Mouse (Mus musculus) ovary, adult 18-20 months (tissue): ENCODE measurements around the gene Srarp.

Experiments used
- DNase-seq: peaks from one replicate; pipeline ENCODE4 v3.0.0; 2022; ENCODE audit warnings: low spot score, mixed read lengths

Srarp gene

GRCm38 (mm10) chr4:141425484-141426479 lies 10.1 kb downstream of the Srarp start:
- DNase-seq, result no peak

DNA sequence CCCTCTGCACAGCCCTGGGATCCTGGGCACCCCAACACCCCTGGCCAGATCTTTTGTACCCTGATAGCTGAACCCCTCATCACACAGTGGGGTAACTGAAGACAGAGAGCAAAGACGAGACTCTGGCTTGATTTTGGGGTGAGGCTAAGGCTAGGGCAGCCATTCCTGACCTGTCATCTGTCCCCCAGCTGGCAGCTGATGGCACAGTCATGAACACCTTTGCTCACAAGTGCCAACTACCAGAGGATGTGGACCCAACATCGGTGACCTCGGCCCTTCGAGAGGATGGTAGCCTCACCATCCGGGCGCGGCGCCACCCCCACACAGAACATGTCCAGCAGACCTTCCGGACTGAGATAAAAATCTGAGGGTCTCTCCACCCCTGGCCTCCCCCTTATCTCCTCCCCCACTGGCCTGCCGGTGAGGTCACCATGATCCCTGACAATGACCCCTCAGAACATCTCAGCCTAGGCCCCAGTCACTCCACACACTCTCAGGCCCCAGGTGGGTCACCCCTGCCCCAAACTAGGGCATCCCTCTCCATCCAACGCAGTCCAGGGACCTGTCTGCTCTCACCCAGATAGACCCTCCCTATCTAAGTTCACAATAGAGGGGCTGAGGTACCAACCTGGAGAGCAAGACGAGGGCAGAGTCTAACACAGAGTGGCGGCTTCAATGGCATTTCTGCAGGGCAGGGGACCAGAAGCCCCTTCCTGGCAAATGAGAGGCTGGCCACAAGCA lies 12.0 kb downstream of the Srarp start:
- DNase-seq, result no peak

- DNase-seq, result no peak
Observed at GRCm38 (mm10) chr4:141423288-141423687, 12.6 kb downstream of the Srarp start.

DNA sequence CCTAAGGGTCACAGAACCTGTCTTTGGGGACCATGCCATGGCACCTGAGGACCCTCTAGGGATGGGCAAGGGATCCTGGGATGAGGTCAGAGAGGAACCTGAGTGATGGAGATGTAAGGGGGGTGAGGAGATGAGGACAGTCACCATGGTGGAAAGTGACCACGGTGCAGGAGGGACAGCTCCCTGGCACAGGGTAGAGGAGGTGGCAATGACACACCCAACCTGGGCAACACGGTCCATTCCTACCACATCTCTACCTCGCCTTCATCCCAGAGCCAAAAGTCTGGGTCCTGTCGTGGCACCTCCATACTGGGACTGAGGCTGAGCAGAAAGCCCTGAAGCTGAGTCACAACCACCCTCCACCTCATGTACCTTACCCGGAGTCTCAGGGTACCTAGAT lies 13.1 kb downstream of the Srarp start:
- no peak for DNase-seq

DNA sequence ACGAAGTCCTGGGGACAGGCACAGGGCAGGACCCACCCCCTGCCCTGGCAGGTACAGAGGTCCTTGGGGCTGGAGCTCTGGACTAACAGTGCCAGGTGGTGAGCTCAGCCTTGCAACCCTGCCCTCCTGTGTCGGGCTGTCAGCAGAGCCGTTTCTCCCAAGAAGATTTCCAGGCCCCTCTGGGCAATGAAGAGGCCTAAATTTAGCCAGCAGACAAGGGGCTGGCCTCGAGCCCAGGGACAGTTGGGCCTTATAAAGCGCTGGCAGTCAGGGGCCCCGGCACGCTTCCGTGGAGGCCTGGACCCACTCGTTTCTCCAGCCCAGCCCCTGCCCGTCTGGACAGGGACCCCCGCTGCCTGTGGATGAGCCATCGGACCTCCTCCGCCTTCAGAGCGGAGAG lies 14.5 kb downstream of the Srarp start:
- peak; percentile 36 for DNase-seq

GRCm38 (mm10) chr4:141420886-141421285 lies 15.0 kb downstream of the Srarp start:
- no peak for DNase-seq

DNA sequence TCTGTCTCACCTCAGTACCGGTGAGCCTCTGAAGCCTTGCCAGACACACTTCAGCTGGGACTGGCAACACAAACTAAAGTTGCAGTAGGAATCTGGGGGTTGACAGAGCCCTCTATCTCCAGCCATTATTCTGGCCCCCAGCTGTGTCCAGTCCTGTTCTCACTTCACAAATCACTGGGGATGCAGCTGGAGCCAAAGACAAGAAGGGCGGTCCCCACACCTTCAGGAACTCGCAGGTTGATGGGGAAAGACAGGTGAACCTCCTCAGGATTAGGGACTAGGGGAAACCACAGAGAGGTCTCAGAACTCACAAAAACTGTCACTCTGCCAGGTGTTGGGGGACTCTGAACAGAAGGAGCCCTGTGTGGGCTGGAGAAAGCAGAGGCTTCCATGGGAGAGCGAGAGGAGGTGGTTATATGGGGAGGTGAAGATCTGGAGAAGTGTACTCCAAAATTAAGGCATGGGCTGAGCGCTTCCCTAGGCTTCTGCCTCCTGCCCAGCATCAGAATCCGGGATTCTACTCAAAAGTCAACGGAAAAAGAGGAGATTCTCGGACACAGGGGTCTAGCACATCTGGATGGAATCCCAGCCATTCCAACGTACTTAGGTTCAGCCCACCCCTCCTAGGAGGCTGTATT lies 15.6 kb downstream of the Srarp start, which contains the start of gene Hspb7:
TSS of gene Hspb7 (plus strand) at position 588 of the 638 bp plus-strand sequence.
- no peak for DNase-seq

- no peak for DNase-seq
Observed at GRCm38 (mm10) chr4:141419398-141420191, 16.3 kb downstream of the Srarp start.

DNA sequence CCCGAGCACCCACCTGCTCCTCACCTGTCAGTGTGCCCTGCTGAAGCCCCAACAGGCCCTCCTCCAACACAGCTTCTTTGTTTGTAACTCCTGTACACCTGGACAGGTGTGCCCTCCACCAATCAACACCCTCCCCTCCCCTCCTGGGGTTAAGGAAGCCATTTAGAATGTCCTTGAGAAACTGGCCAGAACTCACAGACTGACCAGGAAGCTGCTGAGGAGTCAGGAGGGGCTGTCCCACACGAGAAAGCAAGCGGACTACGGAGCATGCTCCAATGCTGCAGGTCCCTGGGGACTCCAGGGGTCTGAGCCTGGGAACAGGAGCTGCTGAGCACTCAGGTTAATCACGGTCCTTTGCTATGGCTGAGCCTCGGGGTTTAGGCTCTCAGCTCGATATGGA lies 20.0 kb downstream of the Srarp start, which contains the start of gene Clcnkb:
TSS of gene Clcnkb (minus strand) at position 91 of the 400 bp plus-strand sequence.
- DNase-seq, result no peak

GRCm38 (mm10) chr4:141411430-141411992 lies 24.4 kb downstream of the Srarp start:
- DNase-seq, result no peak

- no peak for DNase-seq
Observed at GRCm38 (mm10) chr4:141408577-141408976, 27.3 kb downstream of the Srarp start.

DNA sequence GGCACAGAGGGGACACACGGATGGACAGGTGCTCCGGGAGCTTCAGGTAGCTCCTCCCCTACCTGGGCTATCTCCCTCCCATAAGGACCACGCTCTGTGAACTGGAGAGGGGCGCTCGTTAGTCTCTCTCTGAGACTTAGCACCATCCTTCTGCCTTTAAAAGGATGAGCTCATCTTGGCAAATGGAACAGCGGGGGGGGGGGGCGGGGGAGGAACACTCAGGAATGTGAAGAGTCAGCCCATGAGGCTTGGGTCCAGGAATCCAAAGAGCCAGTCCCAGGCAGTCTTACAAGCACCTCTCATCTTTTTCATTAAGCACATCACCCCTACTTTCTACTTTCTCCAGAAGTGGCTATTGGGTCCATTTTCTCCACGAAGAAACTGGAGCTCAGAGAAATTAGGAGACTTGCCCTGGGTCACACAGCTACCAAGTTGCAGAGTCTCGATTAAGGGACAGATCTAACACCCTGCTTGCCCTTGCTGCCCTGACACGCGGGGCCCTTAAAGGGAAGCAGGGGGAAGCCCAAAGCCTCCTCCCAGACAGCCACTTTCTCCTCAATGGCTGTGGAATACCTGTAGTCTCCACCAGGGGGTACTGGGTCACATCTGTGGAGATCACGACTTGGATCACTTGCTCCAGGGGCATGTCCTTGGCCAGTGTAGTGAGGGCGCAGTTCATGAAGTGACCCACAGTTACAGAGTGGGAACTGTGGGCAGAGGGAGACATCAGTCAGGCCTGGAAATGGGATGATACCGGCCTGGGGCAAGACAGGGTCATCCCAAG lies 29.2 kb downstream of the Srarp start:
- no peak for DNase-seq

- DNase-seq, result no peak
Observed at GRCm38 (mm10) chr4:141405314-141405622, 30.6 kb downstream of the Srarp start.

DNA sequence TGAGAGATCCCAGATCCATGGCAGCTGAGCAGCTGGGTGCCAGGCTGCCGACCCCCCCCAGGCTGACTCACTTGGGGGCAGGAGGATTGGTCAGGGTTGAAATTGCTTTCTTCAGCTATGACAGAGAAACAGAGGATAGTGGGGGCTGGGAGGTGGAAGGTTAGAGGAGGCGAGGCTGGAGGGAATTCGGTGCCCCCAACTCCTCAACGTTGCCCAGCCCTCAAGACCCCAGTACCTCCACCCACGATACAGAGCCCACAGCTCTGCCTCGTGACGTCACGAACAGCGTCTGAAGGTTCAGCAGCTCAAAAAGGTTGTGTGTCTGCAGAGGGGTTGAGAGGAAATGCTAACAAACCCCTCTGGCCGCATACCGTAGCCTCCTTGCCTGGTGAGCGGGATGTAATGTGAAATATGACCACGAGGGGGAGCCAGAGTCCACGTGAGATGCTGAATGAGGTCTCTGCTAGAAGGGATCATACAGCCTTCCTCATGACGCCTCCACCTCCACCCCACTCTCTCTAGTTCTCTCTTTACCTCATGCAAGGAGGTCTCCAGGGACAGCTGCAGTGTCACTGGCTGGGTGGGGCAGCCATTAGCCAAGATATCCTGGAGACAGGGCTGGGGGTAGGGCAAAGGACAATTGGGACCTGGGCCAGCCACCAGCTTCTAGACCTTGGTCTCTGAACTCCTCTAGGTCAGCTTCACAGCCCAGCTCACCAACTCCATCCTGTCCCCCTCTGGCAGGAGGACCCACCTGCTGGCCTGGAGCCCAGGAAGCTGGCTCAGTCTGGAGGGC lies 31.2 kb downstream of the Srarp start:
- DNase-seq, result peak; percentile 55

- no peak for DNase-seq
Observed at GRCm38 (mm10) chr4:141400171-141400570, 35.7 kb downstream of the Srarp start.

DNA sequence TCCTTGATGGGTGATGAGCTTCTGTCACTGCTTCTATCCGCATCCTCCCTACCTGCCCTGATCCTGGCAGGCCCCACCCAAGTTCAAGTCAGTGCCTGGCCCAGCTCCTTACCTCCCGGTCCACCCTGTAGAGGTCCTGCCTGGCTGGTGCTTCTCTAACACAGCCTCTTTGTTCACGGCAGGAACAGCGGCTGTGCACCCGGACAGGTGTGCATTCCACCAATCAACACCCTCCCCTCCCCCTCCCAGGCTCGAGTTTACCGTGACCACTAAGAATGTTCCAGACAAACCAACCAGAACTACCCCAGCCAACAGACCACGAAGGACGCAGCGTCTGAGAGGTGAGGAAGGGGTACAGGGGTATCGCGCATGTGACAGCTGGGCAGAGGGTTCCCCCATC lies 37.4 kb downstream of the Srarp start, which contains the start of gene Clcnka:
TSS of gene Clcnka (minus strand) at position 180 of the 400 bp plus-strand sequence.
- no peak for DNase-seq

GRCm38 (mm10) chr4:141397861-141398260 lies 38.0 kb downstream of the Srarp start:
- no peak for DNase-seq

DNA sequence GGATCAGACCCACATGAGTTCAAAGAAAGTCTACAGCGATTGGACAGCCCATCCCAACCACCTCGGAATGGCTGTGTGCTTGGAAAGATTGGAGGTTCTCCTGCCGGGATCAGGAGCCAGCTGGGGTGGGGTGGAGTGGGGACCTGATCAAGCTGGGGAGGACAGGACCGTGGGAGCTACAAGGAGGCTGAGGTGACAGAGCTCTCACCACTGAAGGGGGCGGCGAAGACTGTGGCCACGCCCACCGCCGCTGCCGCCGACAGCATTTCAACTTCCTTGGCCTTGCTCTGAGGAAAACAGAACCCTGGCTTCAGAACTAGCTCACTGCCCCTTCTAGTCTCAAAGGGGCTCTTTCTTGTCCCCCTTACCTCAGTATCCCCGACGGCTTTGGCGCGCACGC lies 41.2 kb downstream of the Srarp start:
- no peak for DNase-seq

- no peak for DNase-seq
Observed at GRCm38 (mm10) chr4:141391293-141391692, 44.6 kb downstream of the Srarp start.
